Mouse (Mus musculus): ENCODE results near the gene Hist1h4c. TPM values are rescaled to one million over a fixed set of nuclear protein-coding genes. Genes with fewer than 3 reads are reported as not detected.
"Not testable (repeated sequence)": the region's sequence is repeated elsewhere in the genome, so short reads cannot be mapped to it uniquely, and the experiment has no call there.

Gene Hist1h4c
- polyA plus RNA-seq, 1 experiment from 2014 or later = 6.4 TPM

DNA sequence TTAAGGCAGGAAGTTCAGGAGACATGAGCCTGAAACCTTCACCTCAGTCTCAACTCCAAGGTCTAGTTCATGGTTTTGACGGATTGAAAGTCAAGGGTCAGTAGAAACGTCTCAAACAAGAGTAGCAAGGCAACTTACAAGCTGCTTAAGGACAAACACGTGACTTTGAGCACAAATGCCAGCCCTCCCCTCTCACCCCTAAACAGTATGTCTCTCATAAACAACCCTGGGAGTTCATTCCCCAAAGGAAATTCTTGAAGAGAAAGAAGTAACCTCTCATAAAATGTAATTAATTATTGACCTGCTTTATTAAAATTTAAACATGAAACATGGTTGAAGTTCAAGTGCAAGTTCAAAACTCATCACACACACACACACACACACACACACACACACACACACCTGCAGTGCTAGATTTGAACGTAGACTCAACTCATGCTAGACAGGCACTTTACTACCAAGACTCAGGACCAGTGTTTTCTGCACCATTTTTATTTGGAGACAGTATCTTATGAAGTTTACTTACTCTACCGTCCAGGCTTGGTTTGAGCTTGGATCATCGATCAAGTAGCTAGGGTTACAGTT is 4.3 kb downstream of the Hist1h4c start:
- Histone ChIP-seq H3K36me3 (ENCODE audit: control insufficient read depth, insufficient read depth, low read length) (no peaks in the 10 kb centered on the region), H3K27me3 (ENCODE audit: control insufficient read depth, insufficient read depth, low read length) (no peaks in the 10 kb centered on the region), H3K4me3 (ENCODE audit: low read depth, low read length) (no peak overlapping the region), H3K4me2 (no peak overlapping the region), H3K9me3 (ENCODE audit: control insufficient read depth, low read length) (no peaks in the 10 kb centered on the region), H3K27ac (ENCODE audit: low read depth, low read length) (no peak overlapping the region), H3K4me1 (ENCODE audit: control insufficient read depth, insufficient read depth, low read length) (peaks cover 4% of the 10 kb centered on the region; the same call in 1 of the 2 replicates), H3K9ac (ENCODE audit: low read length) (no peak overlapping the region)
- ATAC-seq (ENCODE audit: low FRiP score) (no peak), DNase-seq (ENCODE audit: low spot score, missing footprints) (no peak)
- 86% methylated on average over 6 of the region's 6 CpGs for WGBS

DNA sequence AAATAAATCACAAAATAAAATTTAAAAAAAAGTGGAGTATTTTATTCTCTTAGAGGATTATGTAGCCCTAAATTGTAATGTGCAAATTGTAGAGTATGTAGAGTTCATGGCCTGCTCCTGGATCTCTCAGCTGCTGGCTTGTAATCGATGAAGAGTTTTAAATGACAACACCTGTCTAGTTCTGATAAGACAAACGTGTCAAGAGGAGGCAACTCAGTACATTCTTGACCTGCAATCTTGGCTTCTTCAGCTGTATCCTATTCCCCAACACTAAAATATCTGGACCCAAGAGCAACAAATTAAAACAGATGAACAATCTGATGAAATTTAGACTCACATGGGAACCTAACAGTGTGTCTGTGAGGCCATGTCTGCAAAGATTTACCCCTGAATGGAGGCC is 8.8 kb downstream of the Hist1h4c start:
- Histone ChIP-seq H3K27ac (ENCODE audit: low read depth, low read length) (no peak overlapping the region), H3K9ac (ENCODE audit: low read length) (no peak overlapping the region), H3K36me3 (ENCODE audit: control insufficient read depth, insufficient read depth, low read length) (no peaks in the 10 kb centered on the region), H3K9me3 (ENCODE audit: control insufficient read depth, low read length) (no peaks in the 10 kb centered on the region), H3K4me1 (ENCODE audit: control insufficient read depth, insufficient read depth, low read length) (peaks cover 2% of the 10 kb centered on the region; the same call in 1 of the 2 replicates), H3K4me3 (ENCODE audit: low read depth, low read length) (no peak overlapping the region), H3K4me2 (no peak overlapping the region), H3K27me3 (ENCODE audit: control insufficient read depth, insufficient read depth, low read length) (no peaks in the 10 kb centered on the region)
- DNase-seq (ENCODE audit: low spot score, missing footprints) (no peak), ATAC-seq (ENCODE audit: low FRiP score) (no peak)
- 69% methylated on average over 2 of the region's 2 CpGs for WGBS

DNA sequence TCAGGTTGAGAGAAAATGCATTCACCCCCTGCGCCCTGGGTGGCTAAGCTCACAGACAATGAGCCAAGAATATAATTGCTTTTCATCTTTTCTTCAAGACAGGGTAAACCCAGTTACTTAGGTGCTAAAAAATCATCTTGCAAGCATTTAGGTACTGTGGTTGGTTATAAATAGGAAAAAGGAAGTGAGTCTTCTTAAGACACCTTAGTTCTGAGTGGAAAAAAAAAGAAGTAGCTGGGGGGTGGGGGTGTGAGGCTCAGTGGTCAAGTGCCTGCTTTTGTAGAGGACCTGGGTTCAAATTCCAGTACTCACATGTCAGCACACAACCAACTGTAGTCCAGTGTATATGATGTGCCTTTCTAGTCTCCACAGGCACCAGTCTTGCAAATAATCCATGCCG is 9.3 kb downstream of the Hist1h4c start:
- Histone ChIP-seq H3K4me3 (ENCODE audit: low read depth, low read length) (no peak overlapping the region), H3K4me2 (no peak overlapping the region), H3K9ac (ENCODE audit: low read length) (no peak overlapping the region), H3K27ac (ENCODE audit: low read depth, low read length) (no peak overlapping the region), H3K9me3 (ENCODE audit: control insufficient read depth, low read length) (no peaks in the 10 kb centered on the region), H3K4me1 (ENCODE audit: control insufficient read depth, insufficient read depth, low read length) (peaks cover 2% of the 10 kb centered on the region; the same call in 1 of the 2 replicates), H3K27me3 (ENCODE audit: control insufficient read depth, insufficient read depth, low read length) (no peaks in the 10 kb centered on the region), H3K36me3 (ENCODE audit: control insufficient read depth, insufficient read depth, low read length) (no peaks in the 10 kb centered on the region)
- no peak for DNase-seq (ENCODE audit: low spot score, missing footprints)
- no peak for ATAC-seq (ENCODE audit: low FRiP score)
- 89% methylated on average over 2 of the region's 2 CpGs for WGBS

DNA sequence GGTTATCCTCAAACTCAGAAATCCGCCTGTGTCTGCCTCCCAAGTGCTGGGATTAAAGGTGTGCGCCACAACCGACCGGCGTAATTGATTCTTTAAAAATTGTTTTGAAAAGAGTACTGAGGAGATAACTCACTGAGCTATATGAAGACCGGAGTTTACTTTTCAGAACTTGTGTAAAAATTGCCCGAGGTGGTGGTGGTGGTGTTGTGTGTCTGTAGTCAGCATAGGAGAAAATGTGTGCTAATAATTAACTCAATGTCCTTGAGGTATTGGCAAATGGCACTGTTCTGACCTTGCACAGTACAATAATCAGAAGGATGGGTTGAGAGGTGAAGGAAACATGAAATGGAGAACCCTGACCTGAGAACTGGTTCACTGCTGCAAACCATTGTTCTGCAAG is 10.3 kb downstream of the Hist1h4c start:
- WGBS = 92% methylated on average over 7 of the region's 7 CpGs
- Histone ChIP-seq H3K27me3 (ENCODE audit: control insufficient read depth, insufficient read depth, low read length) (no peaks in the 10 kb centered on the region), H3K9ac (ENCODE audit: low read length) (no peak overlapping the region), H3K36me3 (ENCODE audit: control insufficient read depth, insufficient read depth, low read length) (no peaks in the 10 kb centered on the region), H3K27ac (ENCODE audit: low read depth, low read length) (no peak overlapping the region), H3K4me2 (no peak overlapping the region), H3K9me3 (ENCODE audit: control insufficient read depth, low read length) (no peaks in the 10 kb centered on the region), H3K4me3 (ENCODE audit: low read depth, low read length) (no peak overlapping the region), H3K4me1 (ENCODE audit: control insufficient read depth, insufficient read depth, low read length) (peaks cover 5% of the 10 kb centered on the region; the same call in 1 of the 2 replicates)
- ATAC-seq (ENCODE audit: low FRiP score) (no peak), DNase-seq (ENCODE audit: low spot score, missing footprints) (peak; percentile 73)

DNA sequence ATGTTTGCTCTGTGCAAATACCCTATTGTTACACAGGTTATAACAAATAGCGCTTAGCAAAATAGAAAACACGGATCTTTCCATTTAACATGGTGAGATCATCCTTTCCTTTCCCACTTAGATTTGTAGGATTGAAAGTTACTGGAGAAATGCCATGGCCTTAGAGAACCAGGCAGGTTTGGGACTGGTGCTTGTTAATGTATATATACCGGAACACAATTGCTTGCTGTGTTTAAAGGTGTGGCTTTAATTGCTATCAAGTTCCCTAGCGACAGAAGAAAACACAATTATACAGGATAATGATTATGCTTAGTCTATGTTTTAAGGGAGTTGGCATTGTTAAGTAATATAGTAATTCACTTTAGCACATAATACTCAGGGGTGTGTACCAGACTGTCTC is 11.1 kb downstream of the Hist1h4c start:
- ATAC-seq (ENCODE audit: low FRiP score) = no peak
- WGBS = 84% methylated on average over 4 of the region's 4 CpGs

DNA sequence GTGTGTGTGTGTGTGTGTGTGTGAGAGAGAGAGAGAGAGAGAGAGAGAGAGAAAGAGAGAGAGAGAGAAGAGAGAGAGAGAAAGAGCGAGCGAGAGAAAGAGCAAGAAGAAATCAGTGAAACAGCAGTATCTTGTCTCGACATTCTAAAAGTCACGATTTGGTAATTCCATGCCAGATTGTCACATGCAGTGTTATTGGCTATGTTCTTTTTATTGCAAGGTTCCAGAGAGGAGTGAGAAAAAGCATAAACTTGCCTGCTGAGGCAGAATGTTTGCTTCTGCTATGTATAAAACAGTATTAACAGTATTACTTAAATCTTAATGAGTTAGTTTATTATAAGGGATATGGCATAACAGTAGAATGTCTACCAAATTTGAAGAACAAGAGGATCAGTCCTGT is 12.3 kb downstream of the Hist1h4c start:
- DNase-seq (ENCODE audit: low spot score, missing footprints) = peak; percentile 88
- Histone ChIP-seq H3K36me3 (ENCODE audit: control insufficient read depth, insufficient read depth, low read length) (no peaks in the 10 kb centered on the region), H3K27ac (ENCODE audit: low read depth, low read length) (peak overlapping the region; percentile 95), H3K9ac (ENCODE audit: low read length) (peak overlapping the region; percentile 76), H3K27me3 (ENCODE audit: control insufficient read depth, insufficient read depth, low read length) (no peaks in the 10 kb centered on the region), H3K4me1 (ENCODE audit: control insufficient read depth, insufficient read depth, low read length) (peaks cover 11% of the 10 kb centered on the region), H3K4me2 (peak overlapping the region; percentile 65), H3K9me3 (ENCODE audit: control insufficient read depth, low read length) (no peaks in the 10 kb centered on the region), H3K4me3 (ENCODE audit: low read depth, low read length) (peak overlapping the region; percentile 41)
- no peak for ATAC-seq (ENCODE audit: low FRiP score)
- 60% methylated on average over 4 of the region's 4 CpGs for WGBS

More for the DNA sequence above, 11.1 kb downstream of the Hist1h4c start:
- Histone ChIP-seq H3K36me3 (ENCODE audit: control insufficient read depth, insufficient read depth, low read length) (no peaks in the 10 kb centered on the region), H3K4me2 (no peak overlapping the region), H3K4me3 (ENCODE audit: low read depth, low read length) (no peak overlapping the region), H3K9ac (ENCODE audit: low read length) (no peak overlapping the region), H3K4me1 (ENCODE audit: control insufficient read depth, insufficient read depth, low read length) (peaks cover 11% of the 10 kb centered on the region), H3K9me3 (ENCODE audit: control insufficient read depth, low read length) (no peaks in the 10 kb centered on the region), H3K27me3 (ENCODE audit: control insufficient read depth, insufficient read depth, low read length) (no peaks in the 10 kb centered on the region), H3K27ac (ENCODE audit: low read depth, low read length) (no peak overlapping the region)
- DNase-seq (ENCODE audit: low spot score, missing footprints) = peak; percentile 75

DNA sequence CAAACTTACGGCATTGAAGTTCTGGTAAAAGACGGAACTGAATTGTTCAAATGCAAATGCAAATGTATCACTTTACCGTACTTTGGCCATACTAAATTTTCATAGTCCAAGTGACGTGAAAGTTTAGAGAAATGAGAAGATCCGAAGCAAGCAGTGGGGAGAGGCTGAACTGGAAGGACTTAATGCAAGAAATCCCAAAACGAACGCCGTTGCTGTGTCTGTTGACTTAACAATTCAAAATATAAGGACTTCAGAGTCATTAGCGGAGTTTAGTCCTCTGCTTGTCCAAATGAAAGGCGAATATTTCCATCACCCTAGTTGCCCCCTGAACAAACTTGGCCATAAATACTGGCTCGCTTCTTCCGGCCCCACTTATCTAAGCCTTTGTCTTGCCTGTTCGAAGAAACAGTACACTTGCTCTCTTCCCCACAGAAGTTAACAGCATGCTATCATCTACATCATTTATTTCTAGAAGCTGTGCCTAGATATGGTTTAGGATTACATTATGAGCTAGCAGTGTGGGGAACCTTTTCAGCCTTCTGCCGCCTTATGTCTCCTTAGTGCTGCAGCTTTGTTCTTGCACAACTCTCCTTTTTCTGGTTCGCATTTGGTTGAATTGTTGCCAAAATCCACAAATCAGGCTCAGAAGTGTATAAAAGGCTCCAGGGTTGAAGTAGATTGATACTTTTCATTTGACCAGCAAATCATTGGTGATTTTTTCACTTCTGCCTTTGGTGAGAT is 13.0 kb downstream of the Hist1h4c start:
- peak; percentile 94 for DNase-seq (ENCODE audit: low spot score, missing footprints)
- Histone ChIP-seq H3K4me2 (peak overlapping the region; percentile 65), H3K9ac (ENCODE audit: low read length) (peak overlapping the region; percentile 76), H3K27me3 (ENCODE audit: control insufficient read depth, insufficient read depth, low read length) (no peaks in the 10 kb centered on the region), H3K36me3 (ENCODE audit: control insufficient read depth, insufficient read depth, low read length) (no peaks in the 10 kb centered on the region), H3K4me1 (ENCODE audit: control insufficient read depth, insufficient read depth, low read length) (peaks cover 11% of the 10 kb centered on the region), H3K4me3 (ENCODE audit: low read depth, low read length) (peak overlapping the region; percentile 41), H3K9me3 (ENCODE audit: control insufficient read depth, low read length) (no peaks in the 10 kb centered on the region), H3K27ac (ENCODE audit: low read depth, low read length) (peak overlapping the region; percentile 95)
- no peak for ATAC-seq (ENCODE audit: low FRiP score)
- WGBS = 16% methylated on average over 15 of the region's 15 CpGs

DNA sequence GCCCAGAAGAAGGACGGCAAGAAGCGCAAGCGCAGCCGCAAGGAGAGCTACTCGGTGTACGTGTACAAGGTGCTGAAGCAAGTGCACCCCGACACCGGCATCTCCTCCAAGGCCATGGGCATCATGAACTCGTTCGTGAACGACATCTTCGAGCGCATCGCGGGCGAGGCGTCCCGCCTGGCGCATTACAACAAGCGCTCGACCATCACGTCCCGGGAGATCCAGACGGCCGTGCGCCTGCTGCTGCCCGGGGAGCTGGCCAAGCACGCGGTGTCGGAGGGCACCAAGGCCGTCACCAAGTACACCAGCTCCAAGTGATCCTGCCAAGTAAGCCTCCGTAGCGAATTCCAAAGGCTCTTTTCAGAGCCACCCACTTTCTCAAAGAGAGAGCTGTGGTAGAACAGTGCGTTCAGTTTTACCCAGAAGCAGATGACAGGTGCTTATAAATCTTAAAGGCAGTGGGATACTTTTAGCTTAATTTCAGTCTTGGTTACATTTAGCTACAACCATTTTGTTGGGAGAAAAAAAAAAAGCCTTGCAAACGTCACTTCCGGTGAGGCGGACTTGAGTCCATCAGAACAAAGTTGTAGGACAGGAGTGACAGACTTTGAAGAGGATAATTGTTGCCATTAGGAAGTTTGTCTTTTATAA is 13.8 kb downstream of the Hist1h4c start:
- not testable (repeated sequence) for H3K9me3 ChIP-seq (ENCODE audit: control insufficient read depth, low read length); H3K36me3 ChIP-seq (ENCODE audit: control insufficient read depth, insufficient read depth, low read length); H3K27me3 ChIP-seq (ENCODE audit: control insufficient read depth, insufficient read depth, low read length)
- peaks cover 11% of the 10 kb centered on the region for H3K4me1 ChIP-seq (ENCODE audit: control insufficient read depth, insufficient read depth, low read length)
- ATAC-seq (ENCODE audit: low FRiP score) = peak; percentile 31
- peak overlapping the region; percentile 65 for H3K4me2 ChIP-seq
- under 1% methylated on average over 11 of the region's 37 CpGs for WGBS
- H3K27ac ChIP-seq (ENCODE audit: low read depth, low read length) = peak overlapping the region; percentile 95
- DNase-seq (ENCODE audit: low spot score, missing footprints) = peak; percentile 98
- H3K4me3 ChIP-seq (ENCODE audit: low read depth, low read length) = peak overlapping the region; percentile 41
- peak overlapping the region; percentile 76 for H3K9ac ChIP-seq (ENCODE audit: low read length)

DNA sequence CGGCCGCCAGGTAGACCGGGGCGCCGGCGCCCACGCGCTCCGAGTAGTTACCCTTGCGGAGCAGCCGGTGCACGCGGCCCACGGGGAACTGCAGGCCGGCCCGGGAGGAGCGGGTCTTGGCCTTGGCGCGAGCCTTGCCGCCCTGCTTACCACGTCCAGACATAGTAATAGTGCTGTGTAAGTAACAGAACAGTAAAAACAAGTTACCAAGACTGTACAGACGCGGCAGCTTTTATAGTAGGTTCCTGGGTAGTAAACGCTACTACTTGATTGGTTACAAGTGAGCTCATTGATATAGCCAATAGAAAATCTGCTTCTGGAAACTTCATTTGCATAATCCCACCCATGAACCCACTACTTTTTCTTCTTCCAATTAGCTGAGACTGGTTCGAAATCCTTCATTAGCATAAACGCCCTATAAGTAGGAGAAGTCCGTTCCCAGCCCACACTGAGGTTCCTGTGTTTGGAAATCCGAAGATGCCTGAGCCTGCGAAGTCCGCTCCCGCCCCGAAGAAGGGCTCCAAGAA is 14.4 kb downstream of the Hist1h4c start, which contains the start of the genes Hist1h2ac and Hist1h2bc:
TSS of gene Hist1h2ac (minus strand) at position 194 of the 527 bp plus-strand sequence.
TSS of gene Hist1h2bc (plus strand) at position 445 of the 527 bp plus-strand sequence.
- DNase-seq (ENCODE audit: low spot score, missing footprints) = peak; percentile 98
- no peaks in the 10 kb centered on the region for H3K27me3 ChIP-seq (ENCODE audit: control insufficient read depth, insufficient read depth, low read length)
- ATAC-seq (ENCODE audit: low FRiP score) = peak; percentile 98
- WGBS = under 1% methylated on average over 32 of the region's 32 CpGs
- H3K4me1 ChIP-seq (ENCODE audit: control insufficient read depth, insufficient read depth, low read length) = peaks cover 11% of the 10 kb centered on the region
- no peaks in the 10 kb centered on the region for H3K36me3 ChIP-seq (ENCODE audit: control insufficient read depth, insufficient read depth, low read length)
- peak within 1 kb of the TSS; percentile 65 for H3K4me2 ChIP-seq
- peak within 1 kb of the TSS; percentile 95 for H3K27ac ChIP-seq (ENCODE audit: low read depth, low read length)
- H3K9ac ChIP-seq (ENCODE audit: low read length) = peak within 1 kb of the TSS; percentile 76
- H3K4me3 ChIP-seq (ENCODE audit: low read depth, low read length) = peak within 1 kb of the TSS; percentile 41
- no peaks in the 10 kb centered on the region for H3K9me3 ChIP-seq (ENCODE audit: control insufficient read depth, low read length)
